Mouse (Mus musculus): ENCODE data around the gene Cmtm5.
"Not testable (repeated sequence)": the region's sequence is repeated elsewhere in the genome, so short reads cannot be mapped to it uniquely, and the experiment has no call there.

The Cmtm5 gene

GRCm38 (mm10) chr14:54959197-54959596, 23.1 kb downstream of the Cmtm5 start:
- no peak for DNase-seq (ENCODE audit: low spot score in 2 of 2)

- not testable (repeated sequence) for DNase-seq (ENCODE audit: low spot score in 2 of 2)
These were observed 24.0 kb downstream of the Cmtm5 start for GRCm38 (mm10) chr14:54959853-54960613.

GRCm38 (mm10) chr14:54960769-54961168, 24.7 kb downstream of the Cmtm5 start:
- peak in 1 of 2 experiments; percentile 14 for DNase-seq (ENCODE audit: low spot score in 2 of 2)

GRCm38 (mm10) chr14:54961487-54961886, 25.4 kb downstream of the Cmtm5 start:
- DNase-seq (ENCODE audit: low spot score in 2 of 2), result no peak

- DNase-seq (ENCODE audit: low spot score in 2 of 2), result no peak
These were observed 26.7 kb downstream of the Cmtm5 start for GRCm38 (mm10) chr14:54962714-54963113.

GRCm38 (mm10) chr14:54963727-54964126, 27.7 kb downstream of the Cmtm5 start:
- DNase-seq (ENCODE audit: low spot score in 2 of 2), result no peak

GRCm38 (mm10) chr14:54965044-54965443, 29.0 kb downstream of the Cmtm5 start:
- no peak for DNase-seq (ENCODE audit: low spot score in 2 of 2)

- no peak for DNase-seq (ENCODE audit: low spot score in 2 of 2)
These were observed 29.6 kb downstream of the Cmtm5 start for GRCm38 (mm10) chr14:54965631-54966030.

GRCm38 (mm10) chr14:54966320-54966977, 30.4 kb downstream of the Cmtm5 start, which contains the start of gene Myh6:
Myh6 (minus strand) TSS chr14:54966927.
- DNase-seq (ENCODE audit: low spot score in 2 of 2), result no peak

- DNase-seq (ENCODE audit: low spot score in 2 of 2), result no peak
These were observed 31.8 kb downstream of the Cmtm5 start for GRCm38 (mm10) chr14:54967874-54968273.

GRCm38 (mm10) chr14:54968344-54968743, 32.3 kb downstream of the Cmtm5 start:
- no peak for DNase-seq (ENCODE audit: low spot score in 2 of 2)

GRCm38 (mm10) chr14:54972786-54973185, 36.7 kb downstream of the Cmtm5 start:
- DNase-seq (ENCODE audit: low spot score in 2 of 2), result not testable (repeated sequence)

- peak in 1 of 2 experiments; percentile 37 for DNase-seq (ENCODE audit: low spot score in 2 of 2)
These were observed 38.2 kb downstream of the Cmtm5 start for GRCm38 (mm10) chr14:54974068-54974791.

- DNase-seq (ENCODE audit: low spot score in 2 of 2), result no peak
These were observed 40.6 kb downstream of the Cmtm5 start, which contains the start of gene Gm17428 for GRCm38 (mm10) chr14:54976633-54977032. Gm17428 (plus strand) TSS chr14:54976933.

- no peak for DNase-seq (ENCODE audit: low spot score in 2 of 2)
These were observed 42.6 kb downstream of the Cmtm5 start for GRCm38 (mm10) chr14:54978664-54979063.

GRCm38 (mm10) chr14:54981934-54982333, 45.9 kb downstream of the Cmtm5 start:
- no peak for DNase-seq (ENCODE audit: low spot score in 2 of 2)

- not testable (repeated sequence) for DNase-seq (ENCODE audit: low spot score in 2 of 2)
These were observed 52.4 kb downstream of the Cmtm5 start for GRCm38 (mm10) chr14:54988350-54988874.
